Mouse (Mus musculus) myocyte (in vitro differentiated cells): Measurements from ENCODE around the gene Sec16a.

Experiments
- CEBPB ChIP-seq: IDR thresholded peaks from 2 replicates; pipeline ENCODE4 v1.6.1; 2011; ENCODE audit warnings: mild to moderate bottlenecking, moderate library complexity; ENCODE audit not compliant: poor library complexity, insufficient read depth, severe bottlenecking
- E2F4 ChIP-seq: IDR thresholded peaks from one replicate; pipeline ENCODE4 v1.6.1; 2011; ENCODE audit warnings: mild to moderate bottlenecking, control low read depth, moderate library complexity; ENCODE audit not compliant: insufficient read depth
- MAX ChIP-seq: IDR thresholded peaks from one replicate; pipeline ENCODE4 v1.6.1; 2011; ENCODE audit warnings: low read depth, mild to moderate bottlenecking, control low read depth
- MYOD1 ChIP-seq, 3 experiments: IDR thresholded peaks; one replicate each; pipeline ENCODE4 v1.6.1; 2011; ENCODE audit warnings: control low read depth in 2 of 3, low read depth in 2 of 3, mild to moderate bottlenecking in 2 of 3, moderate library complexity in 1 of 3; ENCODE audit not compliant: insufficient read length in 2 of 3, control insufficient read depth in 1 of 3
- MYOG ChIP-seq, 3 experiments: IDR thresholded peaks; one replicate each; pipeline ENCODE4 v1.6.1; 2011; ENCODE audit warnings: control low read depth in 2 of 3, low read depth in 2 of 3, mild to moderate bottlenecking in 2 of 3; ENCODE audit not compliant: insufficient read length in 2 of 3, control insufficient read depth in 1 of 3, insufficient read depth in 1 of 3
- POLR2A ChIP-seq: IDR thresholded peaks from one replicate; pipeline ENCODE4 v1.6.1; 2011; ENCODE audit warnings: low read depth, mild to moderate bottlenecking, control low read depth, moderate library complexity; ENCODE audit not compliant: insufficient read length
- POLR2AphosphoS2 ChIP-seq: IDR thresholded peaks from one replicate; pipeline ENCODE4 v1.6.1; 2011; ENCODE audit warnings: low read depth, control low read depth; ENCODE audit not compliant: insufficient read length
- SRF ChIP-seq: IDR thresholded peaks from one replicate; pipeline ENCODE4 v1.6.1; 2011; ENCODE audit warnings: low read depth; ENCODE audit not compliant: control insufficient read depth, insufficient read length
- TCF12 ChIP-seq: IDR thresholded peaks from one replicate; pipeline ENCODE4 v1.6.1; 2011; ENCODE audit warnings: mild to moderate bottlenecking, control low read depth; ENCODE audit not compliant: poor library complexity, insufficient read depth, severe bottlenecking
- USF1 ChIP-seq: IDR thresholded peaks from one replicate; pipeline ENCODE4 v1.6.1; 2011; ENCODE audit warnings: low read depth, mild to moderate bottlenecking, control low read depth, moderate library complexity

DNA sequence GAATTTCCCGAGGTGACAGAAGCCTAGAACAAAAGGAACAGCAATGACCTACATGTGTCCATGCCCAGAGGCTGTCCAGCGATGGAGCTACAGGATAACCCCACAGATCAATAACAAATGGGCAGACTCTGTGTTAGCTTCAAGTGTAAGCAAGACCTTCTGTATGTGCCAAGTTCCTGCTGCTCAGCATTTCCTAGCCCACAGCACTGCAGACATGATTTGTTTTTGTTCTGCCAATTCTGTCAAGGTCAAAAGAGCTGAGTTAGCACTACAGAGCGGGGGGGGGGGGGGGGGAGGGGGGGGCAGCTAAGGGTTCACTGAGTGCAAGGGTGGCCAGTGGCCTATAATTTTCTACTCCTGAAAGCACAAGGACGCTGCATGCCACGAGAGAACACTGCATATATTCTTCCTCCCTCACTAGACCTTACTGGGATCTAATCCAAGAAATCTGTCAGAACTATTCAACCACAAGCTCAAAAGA lies 34.0 kb downstream of the Sec16a start:
- TF ChIP-seq POLR2A (no peak), POLR2AphosphoS2 (no peak), MAX (no peak), USF1 (no peak), E2F4 (no peak), TCF12 (no peak), MYOG (IDR thresholded peaks at IDR 0.05; ENCODE audit: control insufficient read depth in 1 of 3, insufficient read depth in 1 of 3, insufficient read length in 2 of 3, low read depth in 2 of 3) (no peak), MYOD1 (IDR thresholded peaks at IDR 0.05; ENCODE audit: control insufficient read depth in 1 of 3, insufficient read length in 2 of 3, low read depth in 2 of 3) (no peak), CEBPB (no peak), SRF (no peak)
